Mouse (Mus musculus) T-helper 1 cell (primary cell): Measurements from ENCODE around the gene Hecw2.

Source experiments
- in situ Hi-C: fragments of 300-600 bp; cut with MboI, MseI; formaldehyde crosslinking; loops from one replicate; pipeline ENCODE4 v1.15.1; 2025; ENCODE audit warnings: high pct_unique_total_duplicates

Gene Hecw2

DNA sequence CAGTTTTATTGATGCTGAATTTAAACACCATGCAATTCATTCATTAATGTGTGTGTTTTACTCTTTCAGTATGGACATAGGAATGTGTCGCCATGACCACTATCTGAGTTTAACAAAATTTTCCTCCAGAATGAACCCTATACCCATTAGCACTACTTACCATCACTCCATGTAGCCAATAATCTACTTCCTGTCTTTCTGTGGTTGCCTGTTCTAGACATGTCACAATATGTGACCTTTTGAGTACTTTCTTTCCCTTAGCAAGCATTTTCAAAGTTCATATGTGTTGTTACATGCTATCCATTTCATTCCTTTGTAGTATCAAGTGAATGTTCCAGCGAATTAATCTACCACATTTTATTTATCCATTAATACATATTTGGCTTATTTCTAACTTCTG is 294.6 kb downstream of the Hecw2 start:
- in situ Hi-C loops = loop anchor here (5.0 kb wide), 1 partner anchor 178 kb away; no protein-coding TSS in a partner anchor

DNA sequence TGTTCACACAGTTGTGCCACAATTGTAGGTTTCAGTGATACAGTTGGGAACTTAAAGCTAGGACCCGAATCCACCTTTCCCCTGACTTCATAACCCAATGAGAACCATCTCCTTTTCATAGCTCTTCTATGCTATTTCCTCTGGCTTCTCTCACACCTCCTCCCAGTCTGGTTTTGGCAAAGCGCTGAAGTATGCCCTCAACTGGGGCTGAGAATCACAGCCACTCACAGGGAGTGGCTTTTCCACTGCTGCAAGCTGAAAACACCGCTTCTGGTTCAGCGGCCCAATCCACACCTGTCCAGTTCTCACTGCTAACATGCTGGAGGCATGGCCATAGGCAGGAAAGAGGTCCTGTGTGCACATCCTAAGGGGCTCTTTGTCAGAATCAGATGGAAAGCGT is 300.7 kb downstream of the Hecw2 start:
- in situ Hi-C loops = no loop called here

DNA sequence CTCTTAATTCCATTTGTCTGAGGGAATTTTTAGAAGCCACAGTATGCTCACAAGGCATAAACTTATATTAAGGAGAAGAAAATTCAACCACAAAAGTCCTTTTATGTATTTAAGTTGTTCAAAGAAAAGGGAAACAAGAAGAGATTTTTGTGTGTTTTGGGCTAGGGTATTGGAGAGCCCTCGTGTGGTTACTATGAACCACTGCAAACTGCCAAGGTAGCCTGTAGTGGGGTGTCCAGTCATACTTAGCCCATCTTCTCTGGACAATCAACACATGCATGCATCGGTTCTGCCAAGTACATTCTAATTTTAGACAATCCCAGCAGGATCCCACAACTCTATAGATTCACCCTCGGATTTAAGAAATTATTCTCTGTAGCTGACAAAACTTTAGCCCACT is 304.6 kb downstream of the Hecw2 start:
- in situ Hi-C loops = no loop called here

DNA sequence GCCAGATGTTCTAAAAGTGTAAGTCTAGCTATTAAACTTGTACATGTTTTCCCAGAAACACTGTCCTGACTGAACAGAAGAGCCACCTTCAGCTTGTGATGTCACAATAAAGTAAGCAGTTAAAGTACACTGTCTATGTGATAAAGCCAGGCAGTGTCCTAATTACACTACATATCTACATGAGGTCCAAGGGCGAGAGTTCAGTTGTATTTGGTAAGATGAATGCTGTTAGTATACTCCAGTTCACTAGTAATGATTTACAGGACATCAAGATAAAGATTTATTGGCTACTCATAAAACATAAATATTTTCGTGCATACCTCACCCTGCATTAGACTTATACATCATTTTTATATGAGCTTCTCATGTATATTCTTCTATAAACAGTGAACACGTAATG is 305.2 kb downstream of the Hecw2 start:
- in situ Hi-C loops = no loop called here

DNA sequence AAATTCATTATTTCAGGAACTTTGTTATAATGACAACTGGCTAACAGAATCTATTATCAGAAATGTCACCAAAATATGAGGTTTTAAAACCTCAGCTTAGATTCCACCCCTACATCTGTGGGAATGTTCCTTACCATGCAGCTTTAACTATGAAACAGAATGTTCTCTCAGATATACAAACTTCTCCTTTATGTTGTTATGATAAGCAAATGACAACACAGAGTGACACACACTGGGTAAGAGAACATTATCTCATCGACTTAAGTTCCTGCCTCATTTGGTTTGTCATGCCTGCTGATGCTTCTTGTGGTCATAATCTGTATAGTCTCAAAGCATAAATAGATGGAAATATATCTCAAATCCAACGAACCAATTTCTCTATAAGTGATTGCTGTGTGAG is 312.5 kb downstream of the Hecw2 start:
- in situ Hi-C loops = no loop called here

DNA sequence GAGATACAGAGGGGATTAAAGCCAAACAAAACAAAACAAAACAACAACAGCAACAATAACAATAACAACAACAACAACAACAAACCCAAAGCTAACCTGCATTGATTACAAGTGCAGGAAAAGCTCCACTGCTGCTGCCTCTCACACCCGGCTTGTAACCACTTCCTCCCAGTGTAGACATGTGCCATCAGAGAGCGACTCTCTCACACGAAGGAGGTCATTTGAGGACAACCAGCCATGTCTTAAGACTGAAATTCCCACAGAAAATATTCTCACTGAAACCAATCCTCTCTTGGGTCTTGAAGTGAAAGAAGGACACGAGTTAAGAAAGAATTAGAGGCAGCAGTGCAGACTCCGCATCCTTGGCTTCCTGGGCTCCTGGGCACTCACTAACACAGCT is 319.0 kb downstream of the Hecw2 start:
- in situ Hi-C loops = no loop called here

DNA sequence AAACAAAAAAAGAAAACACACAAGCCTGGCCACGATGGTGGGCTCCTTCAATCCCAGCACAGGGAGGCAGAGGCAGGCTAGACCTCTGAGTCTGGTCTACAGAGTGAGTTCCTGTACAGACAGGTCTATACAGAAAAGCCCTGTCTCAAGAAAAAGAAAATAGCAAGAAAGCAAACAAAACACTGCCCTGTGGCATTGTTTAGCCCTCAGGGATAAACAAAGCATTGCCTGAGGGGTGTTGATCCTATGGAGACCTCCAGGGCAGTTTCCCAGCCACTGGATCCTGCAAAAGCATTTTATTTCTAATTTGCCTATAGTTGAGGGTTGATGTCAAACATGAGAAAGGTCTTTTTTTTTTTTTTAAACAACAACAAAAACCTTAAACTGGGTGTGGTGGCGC is 327.7 kb downstream of the Hecw2 start:
- in situ Hi-C loops = no loop called here

DNA sequence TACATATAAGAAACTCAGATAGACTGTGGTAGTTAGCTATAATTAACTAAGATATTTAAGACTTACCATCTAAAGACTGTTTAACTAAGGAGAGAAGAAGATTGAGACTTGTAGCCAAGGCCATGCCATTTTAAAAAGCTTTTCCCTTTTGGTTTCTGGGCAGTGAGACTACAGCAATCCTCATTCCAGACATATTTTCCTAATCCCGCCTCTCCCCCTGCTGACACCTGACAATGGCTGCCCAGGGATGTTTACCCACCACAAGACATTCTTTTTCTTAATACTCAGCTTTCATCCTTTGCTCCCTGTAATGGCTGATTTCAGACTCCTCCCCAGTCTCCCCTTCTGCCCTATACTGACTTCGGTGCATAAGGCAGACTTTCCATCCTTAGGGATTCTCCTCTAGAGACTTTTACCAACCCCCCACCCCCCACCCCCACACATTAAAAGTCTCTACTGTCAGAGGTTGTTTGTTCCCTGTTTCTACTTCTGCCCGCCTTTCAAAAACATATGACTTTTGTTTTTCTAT is 328.5 kb downstream of the Hecw2 start:
- in situ Hi-C loops = no loop called here

DNA sequence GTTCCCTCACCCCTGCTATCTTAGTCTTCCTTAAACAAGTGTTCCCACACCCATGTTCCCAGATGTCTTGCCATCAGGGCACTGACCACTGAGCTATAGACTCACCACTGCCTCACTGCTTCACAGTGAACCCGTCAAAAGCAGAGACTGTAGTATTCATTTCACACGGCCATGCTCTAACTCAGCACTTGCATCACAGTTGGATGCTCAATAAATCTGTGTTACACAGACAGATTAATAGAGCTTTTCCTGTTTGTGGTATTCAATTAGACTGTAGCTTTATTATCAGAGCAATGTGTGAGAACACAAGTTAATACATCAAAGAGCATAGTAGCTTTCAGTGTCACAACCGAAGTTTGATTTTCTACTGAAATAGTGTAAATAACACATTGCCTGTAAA is 330.9 kb downstream of the Hecw2 start:
- in situ Hi-C loops = no loop called here

DNA sequence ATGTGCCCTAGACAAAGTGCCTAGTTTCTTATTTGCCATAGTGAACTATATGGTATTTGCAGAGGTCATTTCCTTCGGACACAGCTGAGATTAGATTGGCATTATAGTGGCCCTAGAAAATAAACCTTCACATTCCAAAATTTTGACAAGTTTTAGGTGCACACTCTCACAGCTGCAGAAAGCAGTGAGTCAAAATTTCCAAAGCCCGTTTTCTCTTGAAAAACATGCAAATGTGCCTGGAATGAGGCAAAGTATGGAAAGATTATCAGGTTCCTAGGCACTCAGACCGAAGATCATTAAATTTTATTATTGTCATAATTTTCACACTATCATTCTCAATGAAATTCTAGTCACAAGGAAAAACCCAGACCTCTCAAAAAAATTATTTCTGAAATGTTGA is 334.4 kb downstream of the Hecw2 start:
- in situ Hi-C loops = no loop called here

DNA sequence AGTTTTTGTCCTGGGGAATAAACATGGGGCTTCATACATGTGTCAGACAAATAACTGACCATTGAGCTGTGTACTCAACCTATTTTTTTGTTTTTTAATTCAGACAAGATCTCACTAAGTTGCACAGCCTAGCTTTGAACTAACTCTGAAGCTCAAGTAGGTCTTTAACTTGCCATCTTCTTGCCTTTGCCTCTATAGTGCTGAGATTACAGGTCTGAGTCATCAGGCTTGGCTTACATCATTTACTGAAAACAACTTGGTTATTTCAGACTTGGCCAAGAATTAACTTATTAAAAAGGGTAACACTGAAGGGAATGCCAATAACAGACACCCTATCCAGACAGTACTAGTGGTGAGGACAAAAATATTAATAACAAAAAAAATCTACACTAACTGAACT is 335.8 kb downstream of the Hecw2 start:
- in situ Hi-C loops = no loop called here

DNA sequence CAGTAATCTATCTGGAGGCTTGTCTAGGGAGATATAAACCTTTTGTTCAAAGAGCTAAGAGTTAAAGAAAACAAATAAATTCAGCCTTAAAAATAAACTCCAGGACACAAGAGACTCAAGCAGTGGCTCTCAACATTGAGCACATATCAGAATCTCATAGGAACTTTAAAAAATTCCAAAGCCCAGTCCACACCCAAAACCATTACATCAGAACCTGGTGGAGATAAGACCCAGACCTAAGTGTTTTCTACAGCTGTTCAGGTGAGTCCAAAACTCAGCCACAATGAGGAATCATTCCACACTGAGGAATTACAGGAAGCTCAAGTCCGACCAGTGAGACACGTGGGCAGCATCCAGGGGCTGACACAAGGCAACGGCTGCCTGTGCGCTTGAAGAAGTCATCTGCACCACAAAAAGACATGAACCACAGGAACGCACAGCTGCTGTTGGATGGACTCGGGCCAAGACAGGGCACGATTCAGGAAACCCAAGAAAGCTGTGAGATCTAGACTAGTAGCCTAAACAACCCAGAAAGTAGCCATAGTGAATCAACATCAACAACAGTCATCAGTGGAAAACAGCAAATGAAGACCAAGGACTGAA is 338.4 kb downstream of the Hecw2 start:
- in situ Hi-C loops = no loop called here

DNA sequence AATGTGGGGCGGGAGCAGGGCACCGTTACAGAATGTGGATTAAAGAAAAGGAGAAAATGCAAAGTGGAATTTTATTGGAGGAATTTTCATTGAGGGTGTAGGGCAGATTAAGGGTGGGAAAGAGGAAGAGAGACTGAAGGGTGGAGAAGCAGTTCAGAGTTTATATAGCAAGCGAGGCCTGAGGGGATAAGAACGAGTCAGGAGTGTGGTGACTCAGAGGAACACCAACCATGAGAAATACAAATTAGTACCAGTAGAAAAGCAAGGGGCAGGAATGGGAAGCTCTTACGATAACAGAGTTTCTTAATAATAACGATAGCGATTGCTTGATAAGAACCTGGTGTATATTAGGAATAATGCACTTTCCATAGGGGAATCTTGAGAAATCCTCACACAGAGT is 339.2 kb downstream of the Hecw2 start:
- in situ Hi-C loops = no loop called here

DNA sequence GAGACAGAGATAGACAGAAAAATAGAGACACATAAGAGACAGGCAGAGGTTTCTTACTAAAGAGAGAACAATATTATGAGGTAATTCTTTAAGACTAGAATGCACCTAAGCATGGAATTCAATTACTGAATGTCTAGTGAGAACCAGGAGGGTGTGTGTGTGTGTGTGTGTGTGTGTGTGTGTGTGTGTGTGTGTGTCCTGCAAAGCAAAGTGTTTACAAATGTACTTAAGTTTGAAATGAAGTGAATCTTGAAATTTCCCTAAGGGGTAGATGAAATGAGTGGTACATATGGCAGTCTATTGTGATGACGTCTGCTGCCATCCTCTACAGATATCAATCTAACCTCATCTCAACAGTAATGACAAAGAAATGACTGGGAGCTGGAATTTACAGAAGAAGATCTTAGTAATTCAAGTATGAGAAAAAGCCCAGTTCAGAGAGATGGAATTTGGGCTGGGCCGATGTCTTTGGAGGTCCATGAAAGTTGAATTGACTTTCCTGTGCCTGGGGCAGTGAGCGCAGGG is 342.8 kb downstream of the Hecw2 start:
- in situ Hi-C loops = no loop called here

DNA sequence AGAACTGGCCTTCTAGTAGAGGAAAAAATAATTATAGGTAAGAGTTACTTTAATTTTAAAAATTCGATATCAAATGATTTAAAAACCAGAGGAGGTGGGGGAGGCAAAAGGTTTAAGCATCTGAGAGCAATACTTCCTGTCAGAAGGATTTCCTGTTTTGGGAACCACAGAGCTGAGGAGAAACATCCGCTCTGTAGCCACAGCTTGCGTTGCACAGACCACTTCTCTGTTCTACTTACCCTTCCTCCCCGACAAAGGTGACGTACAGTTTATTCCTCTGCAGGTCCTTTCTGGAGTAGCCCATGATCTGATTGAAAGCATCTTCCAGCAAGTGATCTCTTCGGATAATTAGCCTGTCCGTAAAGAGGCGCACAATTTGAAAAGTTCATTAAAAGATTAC is 343.6 kb downstream of the Hecw2 start:
- in situ Hi-C loops = no loop called here

DNA sequence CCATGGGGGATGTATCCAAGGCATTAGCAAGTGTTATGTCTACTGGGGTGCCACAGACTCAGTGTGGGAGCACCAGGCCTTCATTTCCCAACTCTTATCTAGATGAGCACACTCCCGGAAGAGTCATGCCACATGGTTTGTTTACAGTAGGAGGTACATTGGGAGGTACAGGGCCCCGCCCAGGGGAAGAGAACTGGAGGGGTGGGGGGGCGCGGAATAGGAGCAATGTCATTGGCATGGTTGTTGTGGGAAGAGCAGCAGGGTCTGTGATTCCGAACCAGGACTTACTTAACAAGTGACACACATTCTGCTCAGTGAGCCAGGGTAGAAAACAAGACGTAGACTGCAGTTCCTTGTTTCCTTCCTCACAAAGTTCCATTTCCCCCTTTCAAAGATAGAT is 344.1 kb downstream of the Hecw2 start:
- in situ Hi-C loops = no loop called here

DNA sequence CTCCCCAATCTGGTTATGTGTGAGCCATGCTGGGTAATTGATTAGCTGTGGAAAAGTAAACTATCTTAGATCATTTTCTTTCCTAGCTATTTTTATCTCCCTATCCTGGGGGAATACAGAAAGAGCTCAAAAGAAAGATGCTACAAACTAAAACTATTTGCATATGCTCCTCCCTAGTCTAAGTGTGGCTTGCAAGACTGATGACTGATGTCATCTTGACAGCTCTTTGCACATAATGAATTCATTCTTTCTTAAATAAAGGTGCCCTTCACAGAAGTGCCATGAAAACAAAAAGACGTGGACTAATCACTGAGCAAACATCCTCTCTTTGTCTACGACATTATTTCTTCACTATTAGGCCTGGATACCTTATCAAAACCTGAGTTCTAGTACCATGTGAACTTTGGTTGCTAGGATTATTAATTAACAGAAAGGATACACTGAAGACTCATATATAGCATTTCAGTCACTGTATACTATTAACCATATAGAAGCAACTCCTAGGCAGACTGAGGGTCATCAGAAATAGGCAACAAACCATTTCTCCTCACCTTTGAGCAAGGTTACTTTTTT is 348.2 kb downstream of the Hecw2 start:
- in situ Hi-C loops = no loop called here

DNA sequence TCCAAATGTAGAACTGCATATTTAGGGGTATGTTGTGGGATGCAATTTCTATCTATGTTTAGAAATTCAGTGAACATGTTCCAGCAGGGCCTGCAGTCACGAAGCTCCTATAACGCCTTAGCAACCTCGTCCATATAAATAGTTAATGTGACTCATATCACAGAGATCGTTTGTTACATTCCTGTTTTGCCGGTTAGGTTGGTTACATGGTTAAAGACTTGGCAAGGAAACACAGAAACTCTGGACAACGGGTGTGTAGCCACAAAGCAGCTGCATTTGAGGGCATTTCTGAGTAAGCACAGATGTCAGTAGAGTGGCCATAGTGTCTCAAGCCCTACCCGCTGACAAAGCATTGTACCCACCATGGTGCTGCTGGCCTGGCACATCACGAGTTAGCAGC is 349.1 kb downstream of the Hecw2 start:
- in situ Hi-C loops = no loop called here

DNA sequence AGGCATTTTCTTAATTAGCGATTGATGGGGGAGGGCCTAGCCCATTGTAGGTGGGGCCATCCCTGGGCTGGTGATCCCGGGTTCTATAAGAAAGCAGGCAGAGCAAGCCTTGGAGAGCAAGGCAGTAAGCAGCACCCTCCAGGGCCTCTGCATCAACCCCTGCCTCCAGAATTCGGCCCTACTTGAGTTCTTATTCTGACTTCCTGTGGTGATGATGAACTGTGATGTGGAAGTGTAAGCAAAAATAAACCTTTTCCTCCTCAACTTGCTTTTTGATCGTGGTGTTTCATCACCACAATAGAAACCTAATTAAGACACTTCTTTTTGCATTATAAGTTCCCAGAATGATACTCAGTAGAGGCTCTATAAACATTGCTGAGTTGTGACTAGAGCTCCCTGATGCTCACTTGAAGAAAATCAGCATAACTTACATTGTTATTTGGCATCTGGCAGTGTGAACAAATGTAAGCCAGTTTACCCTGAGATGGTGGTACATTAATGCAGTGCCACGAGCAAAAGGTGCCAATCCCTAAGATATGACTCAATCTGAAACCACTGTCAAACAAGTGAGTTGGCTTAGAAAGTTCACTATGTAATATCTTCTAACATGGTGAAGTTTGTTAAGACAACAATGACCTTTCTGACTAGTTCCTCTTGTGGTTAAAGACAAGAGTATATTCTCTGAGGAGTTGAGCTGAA is 349.9 kb downstream of the Hecw2 start:
- in situ Hi-C loops = no loop called here

DNA sequence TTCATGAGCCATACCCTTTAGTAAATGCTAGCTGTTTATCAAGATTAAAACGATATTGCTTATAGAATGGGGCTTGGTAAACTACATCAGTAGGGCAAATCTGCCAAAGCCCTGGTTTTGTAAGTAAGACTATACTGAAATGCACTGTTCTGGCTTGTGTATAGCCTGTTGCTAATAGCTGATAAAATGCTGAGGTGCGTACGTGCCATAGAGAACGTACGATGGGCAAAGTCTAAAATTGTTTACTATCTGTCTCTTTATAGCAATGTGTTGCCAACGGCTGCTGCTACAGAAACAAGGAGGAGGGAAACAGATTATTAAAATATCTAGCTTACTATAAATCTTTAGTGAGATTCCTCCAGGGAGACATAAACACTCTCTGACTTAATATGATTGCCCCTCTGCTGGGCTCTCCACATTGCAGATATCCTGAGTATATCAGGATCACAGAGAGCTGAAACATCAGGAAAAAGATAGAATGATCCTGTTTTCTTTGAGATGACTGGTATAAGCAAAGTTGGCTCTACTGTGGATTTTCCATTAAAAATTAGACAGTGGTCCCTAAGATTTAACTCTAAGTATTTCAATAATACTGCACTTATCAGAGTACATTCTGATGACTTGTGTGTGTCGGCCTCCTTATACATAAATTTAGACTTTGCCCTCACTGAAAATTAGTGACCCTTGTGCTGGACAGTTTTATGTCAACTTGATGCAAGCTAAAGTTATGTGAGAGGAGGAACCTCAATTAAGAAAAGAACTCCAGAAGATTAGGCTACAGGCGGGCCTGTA is 350.6 kb downstream of the Hecw2 start:
- in situ Hi-C loops = no loop called here

DNA sequence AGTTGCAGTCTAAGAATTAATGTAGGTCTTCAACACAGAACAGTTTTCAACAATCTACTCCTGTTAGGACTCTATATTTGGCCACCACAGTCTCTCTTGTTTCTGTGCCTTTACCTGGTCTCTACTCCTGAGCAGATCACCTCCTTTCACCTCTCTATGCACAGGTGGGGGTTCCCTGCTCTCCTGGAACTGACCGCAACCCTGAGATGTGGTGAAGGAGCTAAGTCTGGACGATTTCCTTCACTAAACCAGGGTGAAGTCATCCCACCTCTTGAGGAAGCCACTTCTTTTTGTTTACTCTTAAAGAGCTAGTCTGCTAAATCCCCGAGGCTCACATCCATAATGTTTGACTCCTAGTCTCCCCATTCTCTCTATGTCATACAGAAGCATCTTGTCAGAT is 351.9 kb downstream of the Hecw2 start:
- in situ Hi-C loops = no loop called here

DNA sequence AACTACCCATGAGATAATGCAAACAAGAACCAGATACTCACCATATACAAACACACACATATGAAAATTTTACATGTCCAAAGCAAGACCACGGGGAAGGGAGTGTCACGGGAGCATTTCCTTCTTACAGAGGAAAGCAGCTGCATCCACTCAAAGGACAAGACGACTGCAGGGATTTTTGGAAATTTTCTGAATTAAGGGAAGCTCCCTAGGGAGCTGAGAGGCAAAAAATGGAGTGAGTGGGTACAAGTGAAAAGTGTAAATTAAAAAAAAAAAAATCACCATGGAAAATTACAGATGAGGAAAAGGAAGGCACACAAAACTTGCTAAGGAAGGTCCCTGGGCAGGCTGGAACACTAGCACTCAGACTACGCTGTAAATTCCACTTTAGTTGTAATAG is 353.9 kb downstream of the Hecw2 start:
- in situ Hi-C loops = no loop called here
